Mouse (Mus musculus) stomach, postnatal 0 days (tissue): Measurements from ENCODE around the gene Abca2.

ENCODE experiments used
- CTCF ChIP-seq: IDR thresholded peaks from 2 replicates; pipeline ENCODE4 v1.5.1; 2016; ENCODE audit warnings: antibody characterized with exemption, low read depth, mild to moderate bottlenecking, moderate library complexity
- EP300 ChIP-seq: optimal IDR thresholded peaks from 2 replicates; pipeline ENCODE3; 2016; ENCODE audit warnings: antibody characterized with exemption

DNA sequence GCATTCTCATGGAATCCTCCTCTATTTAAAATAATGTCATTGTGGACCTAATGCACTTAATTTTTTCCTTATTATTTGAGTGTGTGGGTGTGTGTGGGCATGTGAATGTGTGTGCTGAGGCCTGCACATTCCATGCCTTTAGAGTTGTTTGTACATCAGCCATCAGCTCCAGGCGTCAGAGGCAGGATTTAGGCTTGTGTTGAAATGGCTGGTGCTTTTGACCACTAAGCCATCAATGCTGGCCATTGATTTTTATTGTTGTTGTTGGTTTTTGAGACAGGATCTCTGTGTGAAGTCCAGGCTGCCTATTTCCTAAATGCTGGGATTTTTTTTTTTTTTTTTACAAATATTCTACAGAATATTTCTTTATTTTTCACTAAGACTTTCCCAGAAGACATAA is 24.4 kb downstream of the Abca2 start:
- no peak for TF ChIP-seq CTCF
- TF ChIP-seq EP300: no peak
